Mouse (Mus musculus) midbrain, embryonic 11.5 days (tissue): Measurements from ENCODE around the gene Spta1. TPM values are rescaled to one million over a fixed set of nuclear protein-coding genes. Genes with fewer than 3 reads are reported as not detected.

Experiments used
- polyA plus RNA-seq: library from polyadenylated mRNA; unstranded; fragments of >200 nt; fragmentation: Nextera tagmentation; extraction: Ambion mirVana; gene quantifications from 2 replicates; pipeline ENCODE4 v1.2.1, GENCODE M21; 2014

Gene Spta1
- polyA plus RNA-seq, 1 experiment from 2014 or later, result 2.1 TPM

Other genes starting within 250 kb of the Spta1 start
- gene Mndal, start 230.3 kb upstream of the Spta1 start, polyA plus RNA-seq, result 0.36 and 0.58 TPM in 2 replicates
- gene Ifi203, start 230.1 kb upstream of the Spta1 start, polyA plus RNA-seq, result 0.10 TPM in 1 of 2 replicates, not detected in the other
- gene Ifi202b, start 190.0 kb upstream of the Spta1 start, polyA plus RNA-seq, result not detected in 2 replicates
- gene Ifi205, start 141.0 kb upstream of the Spta1 start, polyA plus RNA-seq, result not detected in 2 replicates
- gene Olfr433, start 132.1 kb upstream of the Spta1 start, polyA plus RNA-seq, result not detected in 2 replicates
- not detected in 2 replicates for gene Olfr432, start 123.6 kb upstream of the Spta1 start, polyA plus RNA-seq
- gene Olfr430, start 106.2 kb upstream of the Spta1 start, polyA plus RNA-seq, result not detected in 2 replicates
- gene Olfr429, start 88.4 kb upstream of the Spta1 start, polyA plus RNA-seq, result not detected in 2 replicates
- not detected in 2 replicates for gene Olfr427, start 75.9 kb upstream of the Spta1 start, polyA plus RNA-seq
- not detected in 2 replicates for gene Olfr231, start 51.6 kb upstream of the Spta1 start, polyA plus RNA-seq
- not detected in 2 replicates for gene Olfr424, start 41.3 kb upstream of the Spta1 start, polyA plus RNA-seq
- gene Olfr420, start 17.1 kb upstream of the Spta1 start, polyA plus RNA-seq, result not detected in 2 replicates
- gene Olfr419, start 79.3 kb downstream of the Spta1 start, polyA plus RNA-seq, result not detected in 2 replicates
- not detected in 2 replicates for gene Mptx1, start 157.7 kb downstream of the Spta1 start, polyA plus RNA-seq
- not detected in 2 replicates for gene Olfr417, start 192.3 kb downstream of the Spta1 start, polyA plus RNA-seq
- gene Olfr248, start 218.3 kb downstream of the Spta1 start, polyA plus RNA-seq, result not detected in 2 replicates